Mouse (Mus musculus): Measurements from ENCODE around the gene Cachd1. TPM values are rescaled to one million over a fixed set of nuclear protein-coding genes. Genes with fewer than 3 reads are reported as not detected.
A peak's percentile ranks its signal among the peaks of the same experiment; 100 is the strongest.

The Cachd1 gene
- polyA plus RNA-seq, 1 experiment from 2014 or later, result 42.3 TPM

GRCm38 (mm10) chr4:100863861-100864428, 87.5 kb downstream of the Cachd1 start:
- no peaks in the 10 kb centered on the region for H3K27me3 ChIP-seq (ENCODE audit: control insufficient read depth, insufficient read depth, low read length)
- peaks cover 46% of the 10 kb centered on the region for H3K4me1 ChIP-seq (ENCODE audit: control insufficient read depth, insufficient read depth, low read length)
- ATAC-seq (ENCODE audit: insufficient number of reproducible peaks, low FRiP score, low TSS enrichment, low read depth), result no peak
- H3K9ac ChIP-seq (ENCODE audit: low read length), result no peak overlapping the region
- H3K36me3 ChIP-seq (ENCODE audit: control insufficient read depth, insufficient read depth, low read length), result no peaks in the 10 kb centered on the region
- WGBS, result 41% methylated on average over 15 of the region's 15 CpGs
- no peaks in the 10 kb centered on the region for H3K9me3 ChIP-seq (ENCODE audit: control insufficient read depth, low read length)
- H3K4me3 ChIP-seq (ENCODE audit: low read depth, low read length), result no peak overlapping the region
- DNase-seq (ENCODE audit: low spot score), result no peak
- peak overlapping the region; percentile 40; the same call in 1 of the 2 replicates for H3K27ac ChIP-seq (replicated peaks; ENCODE audit: low read depth, low read length)
- no peak overlapping the region for H3K4me2 ChIP-seq (ENCODE audit: low read depth, severe bottlenecking)

GRCm38 (mm10) chr4:100865423-100865822, 88.9 kb downstream of the Cachd1 start:
- Histone ChIP-seq H3K36me3 (ENCODE audit: control insufficient read depth, insufficient read depth, low read length) (no peaks in the 10 kb centered on the region), H3K9me3 (ENCODE audit: control insufficient read depth, low read length) (no peaks in the 10 kb centered on the region), H3K4me2 (ENCODE audit: low read depth, severe bottlenecking) (no peak overlapping the region), H3K27ac (replicated peaks; ENCODE audit: low read depth, low read length) (no peak overlapping the region), H3K4me1 (ENCODE audit: control insufficient read depth, insufficient read depth, low read length) (peaks cover 46% of the 10 kb centered on the region), H3K4me3 (ENCODE audit: low read depth, low read length) (no peak overlapping the region), H3K27me3 (ENCODE audit: control insufficient read depth, insufficient read depth, low read length) (no peaks in the 10 kb centered on the region), H3K9ac (ENCODE audit: low read length) (no peak overlapping the region)
- WGBS, result 18% methylated on average over 13 of the region's 13 CpGs
- DNase-seq (ENCODE audit: low spot score) (peak; percentile 33), ATAC-seq (ENCODE audit: insufficient number of reproducible peaks, low FRiP score, low TSS enrichment, low read depth) (no peak)

- no peaks in the 10 kb centered on the region for H3K9me3 ChIP-seq (ENCODE audit: control insufficient read depth, low read length)
- H3K36me3 ChIP-seq (ENCODE audit: control insufficient read depth, insufficient read depth, low read length), result no peaks in the 10 kb centered on the region
- peaks cover 46% of the 10 kb centered on the region for H3K4me1 ChIP-seq (ENCODE audit: control insufficient read depth, insufficient read depth, low read length)
- DNase-seq (ENCODE audit: low spot score), result no peak
- WGBS, result 21% methylated on average over 12 of the region's 12 CpGs
- H3K27ac ChIP-seq (replicated peaks; ENCODE audit: low read depth, low read length), result no peak overlapping the region
- H3K27me3 ChIP-seq (ENCODE audit: control insufficient read depth, insufficient read depth, low read length), result no peaks in the 10 kb centered on the region
- H3K4me2 ChIP-seq (ENCODE audit: low read depth, severe bottlenecking), result no peak overlapping the region
- no peak overlapping the region for H3K4me3 ChIP-seq (ENCODE audit: low read depth, low read length)
- ATAC-seq (ENCODE audit: insufficient number of reproducible peaks, low FRiP score, low TSS enrichment, low read depth), result no peak
- H3K9ac ChIP-seq (ENCODE audit: low read length), result no peak overlapping the region
These were observed 89.7 kb downstream of the Cachd1 start for GRCm38 (mm10) chr4:100865962-100866703.

- H3K27ac ChIP-seq (replicated peaks; ENCODE audit: low read depth, low read length), result no peak overlapping the region
- WGBS, result 54% methylated on average over 3 of the region's 3 CpGs
- no peak overlapping the region for H3K9ac ChIP-seq (ENCODE audit: low read length)
- no peaks in the 10 kb centered on the region for H3K36me3 ChIP-seq (ENCODE audit: control insufficient read depth, insufficient read depth, low read length)
- no peaks in the 10 kb centered on the region for H3K4me1 ChIP-seq (ENCODE audit: control insufficient read depth, insufficient read depth, low read length)
- H3K4me2 ChIP-seq (ENCODE audit: low read depth, severe bottlenecking), result no peak overlapping the region
- ATAC-seq (ENCODE audit: insufficient number of reproducible peaks, low FRiP score, low TSS enrichment, low read depth), result no peak
- H3K4me3 ChIP-seq (ENCODE audit: low read depth, low read length), result no peak overlapping the region
- DNase-seq (ENCODE audit: low spot score), result no peak
- H3K27me3 ChIP-seq (ENCODE audit: control insufficient read depth, insufficient read depth, low read length), result no peaks in the 10 kb centered on the region
- no peaks in the 10 kb centered on the region for H3K9me3 ChIP-seq (ENCODE audit: control insufficient read depth, low read length)
These were observed 100.9 kb downstream of the Cachd1 start for GRCm38 (mm10) chr4:100877351-100877750.

- Histone ChIP-seq H3K9ac (ENCODE audit: low read length) (no peak overlapping the region), H3K4me3 (ENCODE audit: low read depth, low read length) (no peak overlapping the region), H3K9me3 (ENCODE audit: control insufficient read depth, low read length) (no peaks in the 10 kb centered on the region), H3K27me3 (ENCODE audit: control insufficient read depth, insufficient read depth, low read length) (no peaks in the 10 kb centered on the region), H3K36me3 (ENCODE audit: control insufficient read depth, insufficient read depth, low read length) (no peaks in the 10 kb centered on the region), H3K27ac (replicated peaks; ENCODE audit: low read depth, low read length) (no peak overlapping the region), H3K4me2 (ENCODE audit: low read depth, severe bottlenecking) (no peak overlapping the region), H3K4me1 (ENCODE audit: control insufficient read depth, insufficient read depth, low read length) (no peaks in the 10 kb centered on the region)
- WGBS, result 23% methylated on average over 8 of the region's 8 CpGs
- ATAC-seq (ENCODE audit: insufficient number of reproducible peaks, low FRiP score, low TSS enrichment, low read depth), result no peak
- DNase-seq (ENCODE audit: low spot score), result no peak
These were observed 102.9 kb downstream of the Cachd1 start for GRCm38 (mm10) chr4:100879414-100879813.

GRCm38 (mm10) chr4:100880075-100880474, 103.6 kb downstream of the Cachd1 start:
- 78% methylated on average over 4 of the region's 4 CpGs for WGBS
- no peak for ATAC-seq (ENCODE audit: insufficient number of reproducible peaks, low FRiP score, low TSS enrichment, low read depth)
- no peak overlapping the region for H3K9ac ChIP-seq (ENCODE audit: low read length)
- peaks cover under 1% of the 10 kb centered on the region for H3K4me1 ChIP-seq (ENCODE audit: control insufficient read depth, insufficient read depth, low read length)
- H3K36me3 ChIP-seq (ENCODE audit: control insufficient read depth, insufficient read depth, low read length), result no peaks in the 10 kb centered on the region
- no peak for DNase-seq (ENCODE audit: low spot score)
- H3K27me3 ChIP-seq (ENCODE audit: control insufficient read depth, insufficient read depth, low read length), result no peaks in the 10 kb centered on the region
- H3K4me2 ChIP-seq (ENCODE audit: low read depth, severe bottlenecking), result no peak overlapping the region
- no peak overlapping the region for H3K27ac ChIP-seq (replicated peaks; ENCODE audit: low read depth, low read length)
- H3K9me3 ChIP-seq (ENCODE audit: control insufficient read depth, low read length), result no peaks in the 10 kb centered on the region
- no peak overlapping the region for H3K4me3 ChIP-seq (ENCODE audit: low read depth, low read length)

GRCm38 (mm10) chr4:100885793-100886742, 109.6 kb downstream of the Cachd1 start:
- H3K9ac ChIP-seq (ENCODE audit: low read length), result no peak overlapping the region

GRCm38 (mm10) chr4:100886743-100887416, 110.4 kb downstream of the Cachd1 start:
- H3K9ac ChIP-seq (ENCODE audit: low read length), result no peak overlapping the region
- ATAC-seq (ENCODE audit: insufficient number of reproducible peaks, low FRiP score, low TSS enrichment, low read depth), result no peak
- no peaks in the 10 kb centered on the region for H3K9me3 ChIP-seq (ENCODE audit: control insufficient read depth, low read length)
- DNase-seq (ENCODE audit: low spot score), result no peak
- H3K4me1 ChIP-seq (ENCODE audit: control insufficient read depth, insufficient read depth, low read length), result peaks cover 32% of the 10 kb centered on the region
- H3K4me2 ChIP-seq (ENCODE audit: low read depth, severe bottlenecking), result no peak overlapping the region
- H3K4me3 ChIP-seq (ENCODE audit: low read depth, low read length), result no peak overlapping the region
- H3K27me3 ChIP-seq (ENCODE audit: control insufficient read depth, insufficient read depth, low read length), result no peaks in the 10 kb centered on the region
- 80% methylated on average over 8 of the region's 8 CpGs for WGBS
- H3K36me3 ChIP-seq (ENCODE audit: control insufficient read depth, insufficient read depth, low read length), result no peaks in the 10 kb centered on the region
- no peak overlapping the region for H3K27ac ChIP-seq (replicated peaks; ENCODE audit: low read depth, low read length)

More at GRCm38 (mm10) chr4:100885793-100886742, 109.6 kb downstream of the Cachd1 start:
- WGBS, result 6% methylated on average over 19 of the region's 19 CpGs
- H3K9me3 ChIP-seq (ENCODE audit: control insufficient read depth, low read length), result no peaks in the 10 kb centered on the region
- H3K4me2 ChIP-seq (ENCODE audit: low read depth, severe bottlenecking), result peak overlapping the region; percentile 10; the same call in 1 of the 2 replicates
- DNase-seq (ENCODE audit: low spot score), result peak; percentile 81
- H3K27me3 ChIP-seq (ENCODE audit: control insufficient read depth, insufficient read depth, low read length), result no peaks in the 10 kb centered on the region
- no peaks in the 10 kb centered on the region for H3K36me3 ChIP-seq (ENCODE audit: control insufficient read depth, insufficient read depth, low read length)
- H3K4me1 ChIP-seq (ENCODE audit: control insufficient read depth, insufficient read depth, low read length), result peaks cover 32% of the 10 kb centered on the region
- ATAC-seq (ENCODE audit: insufficient number of reproducible peaks, low FRiP score, low TSS enrichment, low read depth), result peak; percentile 85
- H3K4me3 ChIP-seq (ENCODE audit: low read depth, low read length), result no peak overlapping the region
- H3K27ac ChIP-seq (replicated peaks; ENCODE audit: low read depth, low read length), result peak overlapping the region; percentile 76
